ENCODE assay signal across 8 mouse cellular contexts in the genomic region with DNA sequence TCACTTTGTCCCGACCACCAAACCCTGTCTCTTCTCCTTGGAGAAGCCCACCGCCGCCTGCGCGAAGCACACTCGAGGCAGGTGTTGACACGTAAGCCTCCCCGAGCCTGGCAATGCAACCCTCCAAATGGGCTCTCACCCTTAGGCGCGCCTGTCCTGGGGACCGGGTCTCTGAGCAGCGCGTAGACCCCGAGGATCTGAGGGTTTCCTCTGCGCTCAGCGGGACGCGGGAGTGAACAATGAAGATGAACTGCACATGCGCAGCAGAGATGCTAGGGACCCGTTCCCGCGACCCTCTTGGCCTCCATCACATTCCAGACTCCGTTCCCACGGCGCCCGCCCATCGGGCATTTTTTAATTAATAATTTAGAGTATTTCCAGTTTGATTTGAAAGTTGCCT. TPM values are rescaled to one million over a fixed set of nuclear protein-coding genes. Genes with fewer than 3 reads are reported as not detected.
A peak's percentile ranks its signal among the peaks of the same experiment; 100 is the strongest.
DNase-seq lines count a peak whose midpoint lies in the region; ATAC-seq lines count a peak whose summit lies in the region.

TSS of gene Zfp663 (minus strand) at position 234 of the 400 bp plus-strand sequence.

- H3K27me3 ChIP-seq in embryonic facial prominence, embryonic 12.5 days, result peaks cover 6% of the 10 kb centered on the region
- peaks cover 14% of the 10 kb centered on the region for H3K27me3 ChIP-seq in limb, embryonic 11.5 days (ENCODE audit: control insufficient read depth, insufficient read depth, low read length)
- H3K27me3 ChIP-seq in neural tube, embryonic 15.5 days (replicated peaks), result no peaks in the 10 kb centered on the region

- no peaks in the 10 kb centered on the region for H3K36me3 ChIP-seq in embryonic facial prominence, embryonic 12.5 days
- no peaks in the 10 kb centered on the region for H3K36me3 ChIP-seq in limb, embryonic 11.5 days (ENCODE audit: control insufficient read depth, insufficient read depth, low read length)
- no peaks in the 10 kb centered on the region for H3K36me3 ChIP-seq in neural tube, embryonic 15.5 days

- DNase-seq in left cerebral cortex, postnatal 4 days, result peak; percentile 56
- no peak for DNase-seq in left cerebral cortex, postnatal 10 days (ENCODE audit: extremely low spot score in 1 of 2, low spot score in 2 of 2)
- peak; percentile 60 for DNase-seq in limb, embryonic 11.5 days (ENCODE audit: low spot score)
- no peak for DNase-seq in urinary bladder, adult 18-20 months (ENCODE audit: low spot score in 2 of 2)
- DNase-seq in thymus, adult 18-20 months, result no peak
- DNase-seq in left cerebral cortex, adult 8-10 months (ENCODE audit: low spot score in 2 of 2), result no peak

- no peak within 1 kb of the TSS for H3K27ac ChIP-seq in embryonic facial prominence, embryonic 12.5 days
- H3K27ac ChIP-seq in limb, embryonic 11.5 days (replicated peaks; ENCODE audit: low read depth, low read length), result no peak within 1 kb of the TSS
- H3K27ac ChIP-seq in neural tube, embryonic 15.5 days (replicated peaks), result peak within 1 kb of the TSS; percentile 74

- no peak for ATAC-seq in embryonic facial prominence, embryonic 12.5 days (ENCODE audit: insufficient number of reproducible peaks, insufficient read depth, low FRiP score, low TSS enrichment)
- ATAC-seq in limb, embryonic 11.5 days (ENCODE audit: insufficient number of reproducible peaks, low FRiP score, low TSS enrichment, low read depth), result 0 out of 2 replicates have a peak, but pooled peaks have one; percentile 41
- peak; percentile 66; the same call in 1 of the 2 replicates for ATAC-seq in neural tube, embryonic 15.5 days (ENCODE audit: low FRiP score)

- under 1% methylated on average over 27 of the region's 27 CpGs for WGBS in embryonic facial prominence, embryonic 12.5 days
- 2% methylated on average over 27 of the region's 27 CpGs for WGBS in limb, embryonic 11.5 days
- WGBS in neural tube, embryonic 15.5 days, result under 1% methylated on average over 27 of the region's 27 CpGs

- intact Hi-C loops in left cerebral cortex, postnatal 4 days (cut with DNase I), result loop anchor here (10.0 kb wide), 1 partner anchor 116 kb away; no protein-coding TSS in a partner anchor
- intact Hi-C loops in left cerebral cortex, postnatal 10 days (cut with DNase I), result no loop called here

- H3K4me1 ChIP-seq in embryonic facial prominence, embryonic 12.5 days, result peaks cover 21% of the 10 kb centered on the region; the same call in 1 of the 2 replicates
- H3K4me1 ChIP-seq in limb, embryonic 11.5 days (ENCODE audit: control insufficient read depth, insufficient read depth, low read length), result 0 out of 2 replicates have a peak, but pooled peaks cover 2% of the 10 kb centered on the region
- H3K4me1 ChIP-seq in neural tube, embryonic 15.5 days, result peaks cover 37% of the 10 kb centered on the region

- H3K4me2 ChIP-seq in embryonic facial prominence, embryonic 12.5 days (replicated peaks), result peak within 1 kb of the TSS; percentile 84
- peak within 1 kb of the TSS; percentile 56 for H3K4me2 ChIP-seq in limb, embryonic 11.5 days (ENCODE audit: low read depth, severe bottlenecking)
- peak within 1 kb of the TSS; percentile 76 for H3K4me2 ChIP-seq in neural tube, embryonic 15.5 days

- H3K9ac ChIP-seq in embryonic facial prominence, embryonic 12.5 days, result peak within 1 kb of the TSS; percentile 51
- peak within 1 kb of the TSS; percentile 60 for H3K9ac ChIP-seq in limb, embryonic 11.5 days (ENCODE audit: low read length)
- H3K9ac ChIP-seq in neural tube, embryonic 15.5 days (replicated peaks), result peak within 1 kb of the TSS; percentile 61

- H3K4me3 ChIP-seq in embryonic facial prominence, embryonic 12.5 days, result peak within 1 kb of the TSS; percentile 42
- peak within 1 kb of the TSS; percentile 29 for H3K4me3 ChIP-seq in limb, embryonic 11.5 days (ENCODE audit: low read depth, low read length)
- peak within 1 kb of the TSS; percentile 52 for H3K4me3 ChIP-seq in neural tube, embryonic 15.5 days (replicated peaks)

- no peaks in the 10 kb centered on the region for H3K9me3 ChIP-seq in embryonic facial prominence, embryonic 12.5 days
- no peaks in the 10 kb centered on the region for H3K9me3 ChIP-seq in limb, embryonic 11.5 days (ENCODE audit: control insufficient read depth, low read length)
- no peaks in the 10 kb centered on the region for H3K9me3 ChIP-seq in neural tube, embryonic 15.5 days (replicated peaks)

RNA-seq across cellular contexts. Expression of gene Zfp663, which starts in this region (rescaled TPM):
- total RNA-seq in left cerebral cortex, postnatal 4 days (2021), result 1 to 10 TPM; 4.3 to 5.8 TPM
- total RNA-seq in left cerebral cortex, postnatal 10 days (2021), result under 1 TPM; 0.59 to 0.79 TPM
- 2.6 and 2.9 TPM in 2 replicates for polyA plus RNA-seq in embryonic facial prominence, embryonic 12.5 days (2016; fragmentation: Nextera tagmentation; extraction: Ambion mirVana)
- polyA plus RNA-seq in limb, embryonic 11.5 days (2014; fragmentation: Nextera tagmentation; extraction: Ambion mirVana), result 1.2 and 1.7 TPM in 2 replicates
- 3.8 and 4.7 TPM in 2 replicates for polyA plus RNA-seq in neural tube, embryonic 15.5 days (2015; fragmentation: Nextera tagmentation; extraction: Ambion mirVana)
- under 1 TPM in 1 of 4 experiments, not detected in 3; 0.11 TPM for total RNA-seq in left cerebral cortex, adult 8-10 months (2022)

Comparison
In these comparisons a context has a peak if more than half of its experiments do, and no peak if none do; other contexts are left out.
1. DNase-seq: peak in left cerebral cortex, postnatal 4 days (single experiment) and limb, embryonic 11.5 days (single experiment); none in left cerebral cortex, postnatal 10 days (0 of 2), urinary bladder, adult 18-20 months (0 of 2), thymus, adult 18-20 months (0 of 2) and left cerebral cortex, adult 8-10 months (0 of 2).
2. Peak in every context shown above with its lines, with median percentiles within 50 percentile points of each other: H3K4me2 ChIP-seq, H3K4me3 ChIP-seq and H3K9ac ChIP-seq.